Mouse (Mus musculus): ENCODE data around the gene Kmt2e.

DNA sequence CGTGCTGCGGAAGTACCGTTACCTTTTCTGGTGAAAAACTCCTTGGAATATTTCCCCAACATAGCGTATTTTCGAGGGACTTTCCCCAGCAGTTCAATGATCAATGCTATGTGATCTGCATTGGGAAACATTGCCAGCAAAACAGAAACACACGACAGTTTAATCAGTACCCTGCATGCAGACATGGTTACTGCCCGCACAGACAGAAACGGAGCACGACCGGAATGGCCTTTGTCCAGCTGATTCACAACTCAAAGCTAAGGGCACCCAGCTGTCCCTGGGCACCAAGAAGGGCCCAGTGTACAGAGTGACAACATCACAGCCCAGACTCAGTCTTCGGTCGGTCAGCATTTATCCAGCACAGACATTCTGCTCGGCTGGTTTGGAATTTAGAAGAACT lies 79.2 kb downstream of the Kmt2e start:
- TF ChIP-seq CTCF (IDR thresholded peaks at IDR 0.05; ENCODE audit: control insufficient read depth, insufficient read depth, insufficient replicate concordance, low read depth, low read length) (no peak), POLR2A (IDR thresholded peaks at IDR 0.05; ENCODE audit: control insufficient read depth, low read depth, low read length) (no peak)
